Mouse (Mus musculus) bone marrow, adult 2 months (tissue): ENCODE results near the gene Gm2056. TPM values are rescaled to one million over a fixed set of nuclear protein-coding genes. Genes with fewer than 3 reads are reported as not detected.
"Not testable (repeated sequence)": the region's sequence is repeated elsewhere in the genome, so short reads cannot be mapped to it uniquely, and the experiment has no call there.

Experiments
- H3K27ac ChIP-seq: fragments of 200-500 bp; 2 replicates; pipeline ENCODE4 v1.5.1; 2012; ENCODE audit warnings: low read depth, mild to moderate bottlenecking, control low read depth, inconsistent platforms, low read length; ENCODE audit not compliant: control insufficient read depth, poor library complexity, insufficient read depth
- H3K4me1 ChIP-seq: fragments of 200-500 bp; 2 replicates; pipeline ENCODE4 v1.6.1; 2011; ENCODE audit warnings: low read length; ENCODE audit not compliant: control insufficient read depth, insufficient read depth
- H3K4me3 ChIP-seq: fragments of 200-500 bp; replicated peaks from 2 replicates; pipeline ENCODE3; 2011; ENCODE audit warnings: mild to moderate bottlenecking, low read depth, low read length, control low read depth; ENCODE audit not compliant: control insufficient read depth
- WGBS: fragments of 180-500 bp; shearing (Covaris S2); methylation state at CpG from one replicate; pipeline ENCODE4 v1.1.7; 2018; 5-methylcytosine and 5-hydroxymethylcytosine counted together
- polyA plus RNA-seq: library from polyadenylated mRNA; stranded (reverse); fragments of >200 nt; gene quantifications from 2 replicates; pipeline ENCODE4 v1.2.4, GENCODE M21; 2011; ENCODE audit warnings: low replicate concordance; ENCODE audit not compliant: missing spikeins, insufficient read depth, insufficient read length

Gm2056 gene
- not detected in 2 replicates for polyA plus RNA-seq

- not testable (repeated sequence) for H3K4me1 ChIP-seq, H3K27ac ChIP-seq, H3K4me3 ChIP-seq
- WGBS = 76% methylated on average over 1 of the region's 1 CpGs
These were observed at the start of gene Gm2056 for GRCm38 (mm10) chr12:88026704-88027103. Gene Gm2056, plus strand, starts transcription at chr12:88027004.

- not testable (repeated sequence) for H3K4me1 ChIP-seq, H3K27ac ChIP-seq, H3K4me3 ChIP-seq
These were observed 42.8 kb upstream of the Gm2056 start for GRCm38 (mm10) chr12:87984000-87984399.

- H3K27ac ChIP-seq, H3K4me1 ChIP-seq: not testable (repeated sequence)
- WGBS = 66% methylated on average over 3 of the region's 3 CpGs
These were observed 22.7 kb upstream of the Gm2056 start for GRCm38 (mm10) chr12:88004118-88004517.

GRCm38 (mm10) chr12:88011548-88011947 is 15.3 kb upstream of the Gm2056 start, which contains the start of gene Gm2075:
Gene Gm2075, plus strand, starts transcription at chr12:88011848.
- not testable (repeated sequence) for H3K27ac ChIP-seq, H3K4me1 ChIP-seq, H3K4me3 ChIP-seq
- WGBS = 43% methylated on average over 1 of the region's 1 CpGs

More at GRCm38 (mm10) chr12:88004118-88004517, 22.7 kb upstream of the Gm2056 start:
- H3K4me3 ChIP-seq = not testable (repeated sequence)

- not testable (repeated sequence) for H3K4me1 ChIP-seq, H3K4me3 ChIP-seq, H3K27ac ChIP-seq
- WGBS = 68% methylated on average over 2 of the region's 2 CpGs
These were observed 8.1 kb upstream of the Gm2056 start, which contains the start of gene Gm6803 for GRCm38 (mm10) chr12:88018671-88019070. Gene Gm6803, minus strand, starts transcription at chr12:88018771.

GRCm38 (mm10) chr12:88032250-88032649 is 5.4 kb downstream of the Gm2056 start:
- 84% methylated on average over 5 of the region's 5 CpGs for WGBS
- not testable (repeated sequence) for H3K4me3 ChIP-seq, H3K27ac ChIP-seq, H3K4me1 ChIP-seq

- H3K4me3 ChIP-seq, H3K4me1 ChIP-seq, H3K27ac ChIP-seq: not testable (repeated sequence)
These were observed 12.3 kb downstream of the Gm2056 start for GRCm38 (mm10) chr12:88039062-88039461.

- WGBS = 83% methylated on average over 1 of the region's 1 CpGs
These were observed 12.9 kb downstream of the Gm2056 start for GRCm38 (mm10) chr12:88039703-88040102.

GRCm38 (mm10) chr12:88045226-88045625 is 18.4 kb downstream of the Gm2056 start:
- not testable (repeated sequence) for H3K4me1 ChIP-seq, H3K4me3 ChIP-seq, H3K27ac ChIP-seq
- WGBS = 52% methylated on average over 1 of the region's 1 CpGs

More at GRCm38 (mm10) chr12:88039703-88040102, 12.9 kb downstream of the Gm2056 start:
- H3K27ac ChIP-seq, H3K4me1 ChIP-seq, H3K4me3 ChIP-seq: not testable (repeated sequence)

Other genes with a start within 250 kb of the Gm2056 start
- gene Gm21936, start 231.5 kb upstream of the Gm2056 start, polyA plus RNA-seq = not detected in 2 replicates
- not detected in 2 replicates for gene BB287469, start 210.4 kb upstream of the Gm2056 start, polyA plus RNA-seq
- not detected in 2 replicates for gene Gm2001, start 184.7 kb upstream of the Gm2056 start, polyA plus RNA-seq
- gene Gm2016, start 152.9 kb upstream of the Gm2056 start, polyA plus RNA-seq = not detected in 2 replicates
- not detected in 2 replicates for gene Gm2022, start 131.6 kb upstream of the Gm2056 start, polyA plus RNA-seq
- gene Gm2035, start 107.1 kb upstream of the Gm2056 start, polyA plus RNA-seq = not detected in 2 replicates
- gene Gm2042, start 72.9 kb upstream of the Gm2056 start, polyA plus RNA-seq = 0.74 TPM in 1 of 2 replicates, not detected in the other
- not detected in 2 replicates for gene Gm2075, start 15.2 kb upstream of the Gm2056 start, polyA plus RNA-seq
- gene Gm6803, start 8.2 kb upstream of the Gm2056 start, polyA plus RNA-seq = not detected in 2 replicates
- not detected in 2 replicates for gene Gm16368, start 56.7 kb downstream of the Gm2056 start, polyA plus RNA-seq
- gene Gm10436, start 155.1 kb downstream of the Gm2056 start, polyA plus RNA-seq = not detected in 2 replicates
- gene Gm8332, start 223.1 kb downstream of the Gm2056 start, polyA plus RNA-seq = not detected in 2 replicates
- not detected in 2 replicates for gene Gm5662, start 247.5 kb downstream of the Gm2056 start, polyA plus RNA-seq